Mouse (Mus musculus) ovary, postnatal 10 days (tissue): ENCODE data around the gene Fbxo31.

Experiments
- DNase-seq: peaks from one replicate; pipeline ENCODE4 v3.0.0; 2022; ENCODE audit warnings: low spot score

Fbxo31 gene

GRCm38 (mm10) chr8:121551065-121551985 is 27.3 kb downstream of the Fbxo31 start:
- no peak for DNase-seq

- DNase-seq = no peak
Observed at GRCm38 (mm10) chr8:121550056-121550455, 28.6 kb downstream of the Fbxo31 start.

GRCm38 (mm10) chr8:121547132-121547531 is 31.5 kb downstream of the Fbxo31 start:
- no peak for DNase-seq

- no peak for DNase-seq
Observed at GRCm38 (mm10) chr8:121544936-121545335, 33.7 kb downstream of the Fbxo31 start.

- DNase-seq = no peak
Observed at GRCm38 (mm10) chr8:121544276-121544785, 34.3 kb downstream of the Fbxo31 start, which contains the start of gene 1700018B08Rik. Gene 1700018B08Rik, minus strand, starts transcription at chr8:121544320.

GRCm38 (mm10) chr8:121542901-121543300 is 35.7 kb downstream of the Fbxo31 start:
- DNase-seq = no peak

GRCm38 (mm10) chr8:121541862-121542261 is 36.7 kb downstream of the Fbxo31 start:
- no peak for DNase-seq

GRCm38 (mm10) chr8:121532381-121532780 is 46.2 kb downstream of the Fbxo31 start:
- no peak for DNase-seq

GRCm38 (mm10) chr8:121530639-121531038 is 48.0 kb downstream of the Fbxo31 start:
- DNase-seq = no peak

GRCm38 (mm10) chr8:121528790-121529189 is 49.8 kb downstream of the Fbxo31 start:
- no peak for DNase-seq

GRCm38 (mm10) chr8:121527751-121528150 is 50.9 kb downstream of the Fbxo31 start:
- DNase-seq = no peak

- no peak for DNase-seq
Observed at GRCm38 (mm10) chr8:121526811-121527550, 51.6 kb downstream of the Fbxo31 start.

GRCm38 (mm10) chr8:121525111-121525818 is 53.3 kb downstream of the Fbxo31 start:
- no peak for DNase-seq

- peak; percentile 68 for DNase-seq
Observed at GRCm38 (mm10) chr8:121513429-121513828, 65.2 kb downstream of the Fbxo31 start.

GRCm38 (mm10) chr8:121511751-121512150 is 66.9 kb downstream of the Fbxo31 start:
- DNase-seq = no peak
